Mouse (Mus musculus): Measurements from ENCODE around the gene Olfr106-ps. TPM values are rescaled to one million over a fixed set of nuclear protein-coding genes. Genes with fewer than 3 reads are reported as not detected.

The Olfr106-ps gene
- not detected in 2 replicates for polyA plus RNA-seq (2014; fragmentation: Nextera tagmentation; extraction: Ambion mirVana)

GRCm38 (mm10) chr17:37390093-37390492 lies at the start of gene Olfr106-ps:
Gene Olfr106-ps (plus strand): TSS chr17:37390393.
- Histone ChIP-seq H3K4me3 (ENCODE audit: low read depth, low read length) (no peak within 1 kb of the TSS), H3K4me1 (ENCODE audit: control insufficient read depth, insufficient read depth, low read length) (no peaks in the 10 kb centered on the region), H3K27ac (ENCODE audit: low read depth, low read length) (no peak within 1 kb of the TSS), H3K4me2 (no peak within 1 kb of the TSS), H3K36me3 (ENCODE audit: control insufficient read depth, insufficient read depth, low read length) (no peaks in the 10 kb centered on the region), H3K9me3 (ENCODE audit: control insufficient read depth, low read length) (no peaks in the 10 kb centered on the region), H3K27me3 (ENCODE audit: control insufficient read depth, insufficient read depth, low read length) (no peaks in the 10 kb centered on the region), H3K9ac (ENCODE audit: low read length) (no peak within 1 kb of the TSS)
- ATAC-seq (ENCODE audit: low FRiP score) (no peak), DNase-seq (ENCODE audit: low spot score, missing footprints) (no peak)
- 81% methylated on average over 1 of the region's 1 CpGs for WGBS

- Histone ChIP-seq H3K4me2 (no peak within 1 kb of the TSS), H3K4me3 (ENCODE audit: low read depth, low read length) (no peak within 1 kb of the TSS), H3K9ac (ENCODE audit: low read length) (no peak within 1 kb of the TSS), H3K36me3 (ENCODE audit: control insufficient read depth, insufficient read depth, low read length) (no peaks in the 10 kb centered on the region), H3K9me3 (ENCODE audit: control insufficient read depth, low read length) (no peaks in the 10 kb centered on the region), H3K27me3 (ENCODE audit: control insufficient read depth, insufficient read depth, low read length) (no peaks in the 10 kb centered on the region), H3K4me1 (ENCODE audit: control insufficient read depth, insufficient read depth, low read length) (no peaks in the 10 kb centered on the region), H3K27ac (ENCODE audit: low read depth, low read length) (no peak within 1 kb of the TSS)
- no peak for ATAC-seq (ENCODE audit: low FRiP score)
- no peak for DNase-seq (ENCODE audit: low spot score, missing footprints)
Measured at GRCm38 (mm10) chr17:37359282-37359681, 30.9 kb upstream of the Olfr106-ps start, which contains the start of gene Olfr104-ps. Gene Olfr104-ps (plus strand): TSS chr17:37359582.

- H3K36me3 ChIP-seq (ENCODE audit: control insufficient read depth, insufficient read depth, low read length): no peaks in the 10 kb centered on the region
- H3K9ac ChIP-seq (ENCODE audit: low read length): no peak within 1 kb of the TSS
- H3K27me3 ChIP-seq (ENCODE audit: control insufficient read depth, insufficient read depth, low read length): no peaks in the 10 kb centered on the region
- ATAC-seq (ENCODE audit: low FRiP score) (no peak), DNase-seq (ENCODE audit: low spot score, missing footprints) (no peak)
- no peak within 1 kb of the TSS for H3K27ac ChIP-seq (ENCODE audit: low read depth, low read length)
- H3K4me3 ChIP-seq (ENCODE audit: low read depth, low read length): no peak within 1 kb of the TSS
- H3K9me3 ChIP-seq (ENCODE audit: control insufficient read depth, low read length): no peaks in the 10 kb centered on the region
- no peaks in the 10 kb centered on the region for H3K4me1 ChIP-seq (ENCODE audit: control insufficient read depth, insufficient read depth, low read length)
- no peak within 1 kb of the TSS for H3K4me2 ChIP-seq
Measured at GRCm38 (mm10) chr17:37378733-37379132, 11.5 kb upstream of the Olfr106-ps start, which contains the start of gene Olfr105-ps. Gene Olfr105-ps (plus strand): TSS chr17:37379033.

- Histone ChIP-seq H3K27ac (ENCODE audit: low read depth, low read length) (no peak within 1 kb of the TSS), H3K9me3 (ENCODE audit: control insufficient read depth, low read length) (no peaks in the 10 kb centered on the region), H3K27me3 (ENCODE audit: control insufficient read depth, insufficient read depth, low read length) (no peaks in the 10 kb centered on the region), H3K4me3 (ENCODE audit: low read depth, low read length) (no peak within 1 kb of the TSS), H3K4me1 (ENCODE audit: control insufficient read depth, insufficient read depth, low read length) (no peaks in the 10 kb centered on the region), H3K9ac (ENCODE audit: low read length) (no peak within 1 kb of the TSS), H3K4me2 (no peak within 1 kb of the TSS), H3K36me3 (ENCODE audit: control insufficient read depth, insufficient read depth, low read length) (no peaks in the 10 kb centered on the region)
- WGBS: 85% methylated on average over 3 of the region's 3 CpGs
- DNase-seq (ENCODE audit: low spot score, missing footprints): no peak
- no peak for ATAC-seq (ENCODE audit: low FRiP score)
Measured at GRCm38 (mm10) chr17:37398926-37399325, 8.7 kb downstream of the Olfr106-ps start, which contains the start of gene Olfr107. Gene Olfr107 (plus strand): TSS chr17:37399226.

GRCm38 (mm10) chr17:37413380-37413779 lies 23.2 kb downstream of the Olfr106-ps start:
- Histone ChIP-seq H3K4me1 (ENCODE audit: control insufficient read depth, insufficient read depth, low read length) (no peaks in the 10 kb centered on the region), H3K36me3 (ENCODE audit: control insufficient read depth, insufficient read depth, low read length) (no peaks in the 10 kb centered on the region), H3K27me3 (ENCODE audit: control insufficient read depth, insufficient read depth, low read length) (no peaks in the 10 kb centered on the region), H3K9ac (ENCODE audit: low read length) (no peak overlapping the region), H3K9me3 (ENCODE audit: control insufficient read depth, low read length) (no peaks in the 10 kb centered on the region), H3K4me2 (no peak overlapping the region), H3K4me3 (ENCODE audit: low read depth, low read length) (no peak overlapping the region), H3K27ac (ENCODE audit: low read depth, low read length) (no peak overlapping the region)
- DNase-seq (ENCODE audit: low spot score, missing footprints) (no peak), ATAC-seq (ENCODE audit: low FRiP score) (no peak)

- 86% methylated on average over 1 of the region's 1 CpGs for WGBS
Measured at GRCm38 (mm10) chr17:37445180-37445579, 55.0 kb downstream of the Olfr106-ps start, which contains the start of gene Olfr108. Gene Olfr108 (plus strand): TSS chr17:37445480.

More at GRCm38 (mm10) chr17:37445180-37445579, 55.0 kb downstream of the Olfr106-ps start, which contains the start of gene Olfr108:
- Histone ChIP-seq H3K4me2 (no peak within 1 kb of the TSS), H3K36me3 (ENCODE audit: control insufficient read depth, insufficient read depth, low read length) (no peaks in the 10 kb centered on the region), H3K4me1 (ENCODE audit: control insufficient read depth, insufficient read depth, low read length) (no peaks in the 10 kb centered on the region), H3K4me3 (ENCODE audit: low read depth, low read length) (no peak within 1 kb of the TSS), H3K9me3 (ENCODE audit: control insufficient read depth, low read length) (no peaks in the 10 kb centered on the region), H3K9ac (ENCODE audit: low read length) (no peak within 1 kb of the TSS), H3K27ac (ENCODE audit: low read depth, low read length) (no peak within 1 kb of the TSS), H3K27me3 (ENCODE audit: control insufficient read depth, insufficient read depth, low read length) (no peaks in the 10 kb centered on the region)
- DNase-seq (ENCODE audit: low spot score, missing footprints) (no peak), ATAC-seq (ENCODE audit: low FRiP score) (no peak)

Other genes starting within 250 kb of the Olfr106-ps start
- not detected in 2 replicates for gene Olfr93, start 228.9 kb upstream of the Olfr106-ps start, polyA plus RNA-seq (2014; fragmentation: Nextera tagmentation; extraction: Ambion mirVana)
- not detected in 2 replicates for gene Ubd, start 196.5 kb upstream of the Olfr106-ps start, polyA plus RNA-seq (2014; fragmentation: Nextera tagmentation; extraction: Ambion mirVana)
- gene Olfr94, start 189.4 kb upstream of the Olfr106-ps start, polyA plus RNA-seq (2014; fragmentation: Nextera tagmentation; extraction: Ambion mirVana): not detected in 2 replicates
- not detected in 2 replicates for gene Olfr95, start 177.3 kb upstream of the Olfr106-ps start, polyA plus RNA-seq (2014; fragmentation: Nextera tagmentation; extraction: Ambion mirVana)
- not detected in 2 replicates for gene Olfr96, start 170.2 kb upstream of the Olfr106-ps start, polyA plus RNA-seq (2014; fragmentation: Nextera tagmentation; extraction: Ambion mirVana)
- not detected in 2 replicates for gene Olfr97, start 153.1 kb upstream of the Olfr106-ps start, polyA plus RNA-seq (2014; fragmentation: Nextera tagmentation; extraction: Ambion mirVana)
- gene Olfr98, start 126.6 kb upstream of the Olfr106-ps start, polyA plus RNA-seq (2014; fragmentation: Nextera tagmentation; extraction: Ambion mirVana): not detected in 2 replicates
- 1.4 and 1.8 TPM in 2 replicates for gene H2-M3, start 120.2 kb upstream of the Olfr106-ps start, polyA plus RNA-seq (2014; fragmentation: Nextera tagmentation; extraction: Ambion mirVana)
- not detected in 2 replicates for gene Olfr99, start 106.9 kb upstream of the Olfr106-ps start, polyA plus RNA-seq (2014; fragmentation: Nextera tagmentation; extraction: Ambion mirVana)
- not detected in 2 replicates for gene Olfr101, start 86.1 kb upstream of the Olfr106-ps start, polyA plus RNA-seq (2014; fragmentation: Nextera tagmentation; extraction: Ambion mirVana)
- gene Olfr102, start 73.3 kb upstream of the Olfr106-ps start, polyA plus RNA-seq (2014; fragmentation: Nextera tagmentation; extraction: Ambion mirVana): not detected in 2 replicates
- not detected in 2 replicates for gene Olfr103, start 50.7 kb upstream of the Olfr106-ps start, polyA plus RNA-seq (2014; fragmentation: Nextera tagmentation; extraction: Ambion mirVana)
- not detected in 2 replicates for gene Olfr104-ps, start 30.8 kb upstream of the Olfr106-ps start, polyA plus RNA-seq (2014; fragmentation: Nextera tagmentation; extraction: Ambion mirVana)
- not detected in 2 replicates for gene Olfr105-ps, start 11.4 kb upstream of the Olfr106-ps start, polyA plus RNA-seq (2014; fragmentation: Nextera tagmentation; extraction: Ambion mirVana)
- gene Olfr107, start 8.8 kb downstream of the Olfr106-ps start, polyA plus RNA-seq (2014; fragmentation: Nextera tagmentation; extraction: Ambion mirVana): not detected in 2 replicates
- gene Olfr108, start 55.1 kb downstream of the Olfr106-ps start, polyA plus RNA-seq (2014; fragmentation: Nextera tagmentation; extraction: Ambion mirVana): not detected in 2 replicates
- gene Olfr109, start 68.5 kb downstream of the Olfr106-ps start, polyA plus RNA-seq (2014; fragmentation: Nextera tagmentation; extraction: Ambion mirVana): not detected in 2 replicates
- not detected in 2 replicates for gene H2-M2, start 93.2 kb downstream of the Olfr106-ps start, polyA plus RNA-seq (2014; fragmentation: Nextera tagmentation; extraction: Ambion mirVana)
- gene Olfr110, start 102.1 kb downstream of the Olfr106-ps start, polyA plus RNA-seq (2014; fragmentation: Nextera tagmentation; extraction: Ambion mirVana): not detected in 2 replicates
- not detected in 2 replicates for gene Olfr111, start 117.6 kb downstream of the Olfr106-ps start, polyA plus RNA-seq (2014; fragmentation: Nextera tagmentation; extraction: Ambion mirVana)
- not detected in 2 replicates for gene Olfr112, start 179.1 kb downstream of the Olfr106-ps start, polyA plus RNA-seq (2014; fragmentation: Nextera tagmentation; extraction: Ambion mirVana)
- not detected in 2 replicates for gene Olfr113, start 187.3 kb downstream of the Olfr106-ps start, polyA plus RNA-seq (2014; fragmentation: Nextera tagmentation; extraction: Ambion mirVana)
- gene Olfr114, start 202.3 kb downstream of the Olfr106-ps start, polyA plus RNA-seq (2014; fragmentation: Nextera tagmentation; extraction: Ambion mirVana): not detected in 2 replicates
- not detected in 2 replicates for gene Olfr115, start 236.7 kb downstream of the Olfr106-ps start, polyA plus RNA-seq (2014; fragmentation: Nextera tagmentation; extraction: Ambion mirVana)
- gene Olfr116, start 236.8 kb downstream of the Olfr106-ps start, polyA plus RNA-seq (2014; fragmentation: Nextera tagmentation; extraction: Ambion mirVana): not detected in 2 replicates

Data from midbrain, embryonic 11.5 days (tissue).